Mouse (Mus musculus) thymus, postnatal 0 days (tissue): ENCODE results near the gene Rabgap1l. TPM values are rescaled to one million over a fixed set of nuclear protein-coding genes. Genes with fewer than 3 reads are reported as not detected.
A peak's percentile ranks its signal among the peaks of the same experiment; 100 is the strongest.

Experiments used
- DNase-seq: peaks from one replicate; pipeline ENCODE4 v3.0.0-alpha.2; 2015; ENCODE audit warnings: low spot score
- microRNA counts: library from miRNA; unstranded; fragments of <30 nt; microRNA quantifications from one replicate; lab custom pipeline; 2015
- microRNA-seq: library from miRNA; unstranded; fragments of <30 nt; microRNA quantifications from one replicate; pipeline ENCODE4, GENCODE M21; 2016; ENCODE audit warnings: borderline number of aligned reads
- polyA plus RNA-seq: library from polyadenylated mRNA; unstranded; fragments of >200 nt; fragmentation: Nextera tagmentation; extraction: Ambion mirVana; gene quantifications from 2 replicates; pipeline ENCODE4 v1.2.1, GENCODE M21; 2015

Gene Rabgap1l
- polyA plus RNA-seq, 1 experiment from 2014 or later, result 88.0 TPM

- no peak for DNase-seq
Observed at GRCm38 (mm10) chr1:160195337-160195663, 597.7 kb downstream of the Rabgap1l start.

DNA sequence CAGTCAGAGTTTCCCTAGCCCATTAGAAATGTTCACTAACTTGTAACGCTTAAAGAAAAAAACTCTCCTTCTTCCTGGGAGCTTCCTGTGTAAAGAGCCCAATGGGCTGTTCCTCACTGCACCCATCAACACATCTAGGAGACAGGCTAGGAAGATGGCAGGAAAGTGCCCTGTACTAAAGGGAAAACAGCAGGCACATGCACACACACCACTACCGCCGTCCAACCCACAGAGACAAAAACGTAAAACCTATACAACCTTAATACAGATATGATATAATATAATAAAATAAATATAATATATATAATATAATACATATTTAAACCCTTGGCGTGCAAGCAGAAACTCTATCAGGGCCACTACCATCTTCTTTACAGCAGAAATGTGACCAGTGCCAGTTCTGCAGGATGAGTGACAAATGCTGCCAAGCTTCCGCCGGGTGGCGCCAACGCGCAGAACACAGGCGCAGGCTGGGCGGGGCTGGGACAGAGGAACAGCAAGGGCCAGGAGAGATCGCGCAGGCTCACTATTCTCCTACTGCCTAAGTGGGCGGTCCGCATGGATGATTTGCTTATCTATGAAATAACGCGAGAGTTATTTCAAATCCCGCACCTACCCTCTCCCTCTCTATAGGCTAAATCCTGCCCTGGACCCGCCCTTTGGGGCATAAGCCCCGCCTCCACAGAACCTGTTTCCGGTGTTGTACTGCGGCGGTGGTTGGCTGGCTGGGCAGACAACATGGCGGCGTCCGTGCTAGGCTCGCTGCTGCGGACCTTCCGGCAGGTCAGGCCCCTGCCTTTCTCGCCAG lies 598.3 kb downstream of the Rabgap1l start, which contains the start of gene Mrps14:
TSS of gene Mrps14 (plus strand) at position 687 of the 808 bp plus-strand sequence.
- peak; percentile 99 for DNase-seq

DNA sequence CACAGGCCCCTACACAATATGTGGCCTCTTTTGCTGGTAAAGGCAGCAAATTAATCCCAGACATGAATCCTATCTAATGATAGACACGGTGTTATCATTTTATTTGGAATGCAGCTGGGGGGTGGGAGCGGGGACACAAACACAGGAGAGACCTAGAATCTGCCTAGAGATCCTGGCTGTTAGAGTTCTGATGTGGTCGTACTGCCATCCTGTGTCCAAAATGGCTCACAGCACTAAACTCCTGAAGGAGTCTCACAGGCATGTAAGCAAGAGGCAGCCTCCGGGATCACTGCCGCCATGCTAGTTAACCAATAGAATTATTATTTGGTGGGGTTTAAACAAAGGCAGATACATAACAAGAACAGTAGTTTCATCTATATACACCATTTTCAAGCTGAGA lies 608.5 kb downstream of the Rabgap1l start:
- peak; percentile 17 for DNase-seq

DNA sequence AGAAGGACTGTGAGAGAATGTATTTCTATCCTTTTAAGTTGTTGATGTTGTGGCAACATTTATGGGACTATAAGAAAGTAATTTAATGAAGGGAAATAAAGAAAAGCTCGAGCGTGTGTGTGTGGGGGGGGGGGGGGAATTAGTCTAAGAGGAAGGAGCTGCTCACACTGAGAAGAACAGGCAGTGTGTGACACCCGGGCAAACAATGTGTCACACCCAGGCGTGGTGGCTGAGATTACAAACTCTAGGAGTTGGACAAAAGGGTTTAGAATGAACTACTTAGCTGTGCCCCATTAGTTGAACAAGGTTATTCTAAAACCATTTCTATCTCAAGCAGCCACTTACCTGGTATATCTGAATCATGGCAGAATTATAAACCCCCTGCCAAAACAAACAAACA lies 611.8 kb downstream of the Rabgap1l start:
- no peak for DNase-seq

DNA sequence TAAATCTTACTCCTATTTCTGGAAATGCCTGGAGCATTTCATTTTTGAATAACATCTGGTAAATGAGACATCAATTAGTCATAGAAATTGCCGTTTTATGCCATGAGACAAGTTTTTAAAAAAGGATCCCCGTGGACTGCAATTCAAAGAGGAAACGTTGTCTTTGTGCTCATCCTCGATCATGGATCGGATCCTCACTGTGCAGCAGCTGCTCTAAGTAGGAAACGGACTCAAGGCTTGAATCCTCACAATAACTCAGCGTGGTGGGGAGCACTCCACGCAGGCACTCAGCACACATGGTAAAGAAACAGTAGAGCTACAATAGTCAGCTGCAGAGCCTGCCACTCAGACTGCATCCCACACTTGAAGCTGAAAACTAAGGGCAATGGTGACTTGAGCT lies 616.1 kb downstream of the Rabgap1l start:
- no peak for DNase-seq

MicroRNAs within 50 kb of the gene (microRNA counts, 519-probe panel; counts per million panel counts)
- microRNA mmu-miR-1927 (lab: Ali Mortazavi, UCI), result 473 counts per million, percentile 71 among the panel's probes with 10 or more counts

Small RNAs within 50 kb of the gene (microRNA-seq; reads per million reads assigned to microRNA genes)
- gene Mir1927, result 20.0 reads per million, percentile 25 among the genes with 10 or more reads in this experiment

Other genes with a start within 250 kb of the Rabgap1l start
- gene Rc3h1, start 113.2 kb upstream of the Rabgap1l start, polyA plus RNA-seq, result 8.0 and 10.8 TPM in 2 replicates
- 2.1 and 2.7 TPM in 2 replicates for gene Serpinc1, start 185.4 kb upstream of the Rabgap1l start, polyA plus RNA-seq
- gene Zbtb37, start 241.6 kb upstream of the Rabgap1l start, polyA plus RNA-seq, result 4.1 and 5.2 TPM in 2 replicates